Mouse (Mus musculus) cerebellum, adult 18-20 months (tissue): ENCODE results near the gene Gm11237.
"Not testable (repeated sequence)": the region's sequence is repeated elsewhere in the genome, so short reads cannot be mapped to it uniquely, and the experiment has no call there.

Source experiments
- DNase-seq, 2 experiments: peaks; one replicate each; pipeline ENCODE4 v3.0.0; 2021

Gene Gm11237

DNA sequence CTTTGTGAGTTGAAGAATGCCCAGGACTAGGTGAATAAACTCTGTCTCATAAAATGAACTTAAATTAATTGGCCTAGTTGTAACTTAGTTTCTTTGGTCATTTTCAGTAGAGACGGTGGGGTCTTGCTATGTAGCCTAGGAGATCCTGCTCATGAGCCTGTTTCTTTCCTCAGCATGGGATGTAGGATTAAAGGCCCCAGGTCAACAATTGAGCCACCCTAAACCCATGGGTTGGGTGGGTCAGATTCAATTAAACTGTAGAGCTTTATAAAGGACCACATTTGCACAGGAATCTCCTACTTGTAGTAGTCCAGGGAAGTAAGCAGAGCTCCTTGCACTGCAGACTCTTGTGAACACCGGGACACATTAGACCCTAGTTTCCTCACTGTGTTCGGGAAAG lies at the start of gene Gm11237:
Gm11237 (plus strand) TSS at position 301 of the 400 bp plus-strand sequence.
- DNase-seq: not testable (repeated sequence)

DNA sequence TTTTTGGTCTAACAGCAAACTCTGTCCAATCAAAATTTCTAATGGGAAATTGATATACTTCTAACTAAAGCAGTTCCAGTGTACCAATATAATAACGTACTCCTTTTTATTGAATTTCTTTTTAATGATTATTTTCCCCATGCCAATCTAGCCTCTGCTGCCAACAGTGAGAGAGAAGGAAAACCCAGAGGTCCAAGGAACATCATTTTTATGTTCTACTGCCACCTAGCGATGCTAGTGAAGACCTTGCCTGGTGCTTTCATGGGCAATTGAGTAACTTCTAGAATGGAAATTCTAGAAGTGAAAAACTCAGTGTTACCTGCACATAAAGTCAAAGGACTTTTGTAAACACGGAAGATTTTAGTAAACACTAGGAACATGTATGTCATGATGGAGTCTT lies 23.5 kb upstream of the Gm11237 start:
- no peak for DNase-seq

DNA sequence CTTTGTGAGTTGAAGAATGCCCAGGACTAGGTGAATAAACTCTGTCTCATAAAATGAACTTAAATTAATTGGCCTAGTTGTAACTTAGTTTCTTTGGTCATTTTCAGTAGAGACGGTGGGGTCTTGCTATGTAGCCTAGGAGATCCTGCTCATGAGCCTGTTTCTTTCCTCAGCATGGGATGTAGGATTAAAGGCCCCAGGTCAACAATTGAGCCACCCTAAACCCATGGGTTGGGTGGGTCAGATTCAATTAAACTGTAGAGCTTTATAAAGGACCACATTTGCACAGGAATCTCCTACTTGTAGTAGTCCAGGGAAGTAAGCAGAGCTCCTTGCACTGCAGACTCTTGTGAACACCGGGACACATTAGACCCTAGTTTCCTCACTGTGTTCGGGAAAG lies 15.2 kb upstream of the Gm11237 start, which contains the start of gene Gm11238:
Gm11238 (plus strand) TSS at position 301 of the 400 bp plus-strand sequence.
- DNase-seq: not testable (repeated sequence)

GRCm38 (mm10) chr4:73637821-73638220 lies 15.0 kb downstream of the Gm11237 start, which contains the start of gene Gm11236:
TSS of gene Gm11236 (plus strand) at chr4:73638121.
- not testable (repeated sequence) for DNase-seq

GRCm38 (mm10) chr4:73661864-73662263 lies 39.1 kb downstream of the Gm11237 start:
- DNase-seq: not testable (repeated sequence)

GRCm38 (mm10) chr4:73668054-73668453 lies 45.3 kb downstream of the Gm11237 start, which contains the start of gene Gm11239:
TSS of gene Gm11239 (plus strand) at chr4:73668354.
- not testable (repeated sequence) for DNase-seq
